Mouse (Mus musculus) layer of hippocampus, adult 18-20 months (tissue): ENCODE results near the gene Ccdc110. TPM values are rescaled to one million over a fixed set of nuclear protein-coding genes. Genes with fewer than 3 reads are reported as not detected.

Experiments
- DNase-seq, 2 experiments: peaks; one replicate each; pipeline ENCODE4 v3.0.0; 2022; ENCODE audit warnings: low spot score in 2 of 2
- long read RNA-seq: library from polyadenylated mRNA; stranded (forward); transcript quantifications from one replicate; pipeline ENCODE4 v2.0.0, GENCODE M21; 2021
- total RNA-seq, 2 experiments: library from RNA; stranded (reverse); gene quantifications; 2 replicates each; pipeline ENCODE4 v1.2.3; 2021

Ccdc110 gene
- under 1 TPM; 0.51 to 0.69 TPM for total RNA-seq
- long read RNA-seq = 0 reads

- DNase-seq = peak; percentile 94 to 98
Observed at GRCm38 (mm10) chr8:45934582-45935014, at the start of gene Ccdc110. TSS of gene Ccdc110 (plus strand) at chr8:45934619.

GRCm38 (mm10) chr8:45885202-45885685, 49.2 kb upstream of the Ccdc110 start, which contains the start of gene Pdlim3:
TSS of gene Pdlim3 (plus strand) at chr8:45885461.
- peak in 1 of 2 experiments; percentile 2 for DNase-seq

- DNase-seq = no peak
Observed at GRCm38 (mm10) chr8:45885775-45886174, 48.6 kb upstream of the Ccdc110 start.

- no peak for DNase-seq
Observed at GRCm38 (mm10) chr8:45889737-45890136, 44.7 kb upstream of the Ccdc110 start.

GRCm38 (mm10) chr8:45896590-45896989, 37.8 kb upstream of the Ccdc110 start:
- DNase-seq = no peak

- DNase-seq = no peak
Observed at GRCm38 (mm10) chr8:45899783-45900182, 34.6 kb upstream of the Ccdc110 start.

- DNase-seq = no peak
Observed at GRCm38 (mm10) chr8:45901626-45902025, 32.8 kb upstream of the Ccdc110 start.

GRCm38 (mm10) chr8:45903659-45904058, 30.8 kb upstream of the Ccdc110 start:
- no peak for DNase-seq

GRCm38 (mm10) chr8:45905591-45906250, 28.7 kb upstream of the Ccdc110 start:
- DNase-seq = no peak

- no peak for DNase-seq
Observed at GRCm38 (mm10) chr8:45906251-45906619, 28.2 kb upstream of the Ccdc110 start.

- no peak for DNase-seq
Observed at GRCm38 (mm10) chr8:45913707-45914106, 20.7 kb upstream of the Ccdc110 start.

GRCm38 (mm10) chr8:45916496-45916895, 17.9 kb upstream of the Ccdc110 start:
- DNase-seq = no peak

GRCm38 (mm10) chr8:45917040-45917679, 17.3 kb upstream of the Ccdc110 start:
- no peak for DNase-seq

GRCm38 (mm10) chr8:45918891-45919290, 15.5 kb upstream of the Ccdc110 start:
- DNase-seq = no peak

- DNase-seq = no peak
Observed at GRCm38 (mm10) chr8:45920392-45920791, 14.0 kb upstream of the Ccdc110 start.

GRCm38 (mm10) chr8:45922116-45922515, 12.3 kb upstream of the Ccdc110 start:
- no peak for DNase-seq

GRCm38 (mm10) chr8:45936986-45937385, 2.6 kb downstream of the Ccdc110 start:
- peak in 1 of 2 experiments; percentile 55 for DNase-seq

- DNase-seq = no peak
Observed at GRCm38 (mm10) chr8:45946283-45946682, 11.9 kb downstream of the Ccdc110 start.

- no peak for DNase-seq
Observed at GRCm38 (mm10) chr8:45950622-45951021, 16.2 kb downstream of the Ccdc110 start.

- DNase-seq = no peak
Observed at GRCm38 (mm10) chr8:45970894-45971293, 36.5 kb downstream of the Ccdc110 start.

- no peak for DNase-seq
Observed at GRCm38 (mm10) chr8:45973988-45974505, 39.6 kb downstream of the Ccdc110 start.

GRCm38 (mm10) chr8:45975126-45975836, 40.9 kb downstream of the Ccdc110 start, which contains the start of the genes 1700029J07Rik and Ufsp2:
TSS of gene 1700029J07Rik (minus strand) at chr8:45975252.
TSS of gene Ufsp2 (plus strand) at chr8:45975528.
- peak; percentile 97 to 99 for DNase-seq
